Mouse (Mus musculus): ENCODE data around the gene Gstp2.
A peak's percentile ranks its signal among the peaks of the same experiment; 100 is the strongest.

DNA sequence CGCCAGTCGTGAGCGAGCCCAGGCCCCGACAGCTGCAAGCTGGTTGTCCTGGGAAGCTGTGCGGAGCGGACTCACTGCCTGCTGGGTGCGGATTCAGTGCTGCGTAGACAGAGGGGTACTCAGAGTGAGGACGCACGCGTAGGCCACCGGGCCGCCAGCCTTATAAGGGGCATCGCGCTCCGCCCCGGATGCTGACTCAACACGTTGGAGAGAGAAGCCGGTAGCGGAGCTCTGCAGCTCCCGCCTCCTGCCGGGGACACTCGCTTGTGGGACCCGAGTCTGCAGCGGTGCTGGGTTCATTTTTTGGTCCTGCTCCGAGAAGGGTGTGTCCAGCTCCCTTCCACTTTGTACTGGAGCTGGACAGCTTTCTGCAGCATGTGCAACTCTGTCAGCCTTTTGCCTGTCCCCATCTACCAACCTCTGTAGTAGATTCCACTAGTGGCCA lies 8.0 kb downstream of the Gstp2 start, which contains the start of gene Gstp1:
- TF ChIP-seq CTCF (IDR thresholded peaks at IDR 0.05; ENCODE audit: insufficient read depth, low read length), result peak; percentile 18; the same call in 1 of the 2 replicates
- peak; percentile 98 for TF ChIP-seq POLR2A (IDR thresholded peaks at IDR 0.05; ENCODE audit: borderline replicate concordance, extremely low read depth, low read depth, low read length)
